Mouse (Mus musculus): ENCODE results near the gene Camk1d. TPM values are rescaled to one million over a fixed set of nuclear protein-coding genes. Genes with fewer than 3 reads are reported as not detected.

The Camk1d gene
- polyA plus RNA-seq, 1 experiment: 58.0 TPM

- TF ChIP-seq POLR2A (IDR thresholded peaks at IDR 0.05; ENCODE audit: insufficient read depth, low read depth, low read length) (no peak), CTCF (IDR thresholded peaks at IDR 0.05; ENCODE audit: insufficient read depth, low read depth, low read length) (0 out of 2 replicates have a peak, but pooled peaks have one; percentile 1)
- Histone ChIP-seq H3K4me1 (ENCODE audit: control insufficient read depth, insufficient read depth, low read length) (peaks cover 18% of the 10 kb centered on the region), H3K27ac (ENCODE audit: insufficient read depth, low read depth, low read length) (no peak overlapping the region), H3K4me3 (ENCODE audit: insufficient read depth, low read depth, low read length) (peak overlapping the region; percentile 73)
- WGBS: 2% methylated on average over 19 of the region's 19 CpGs
These were observed 717 bp upstream of the Camk1d start for GRCm38 (mm10) chr2:5715054-5715410.

GRCm38 (mm10) chr2:5713325-5714210 is 747 bp downstream of the Camk1d start:
- WGBS: under 1% methylated on average over 49 of the region's 49 CpGs
- Histone ChIP-seq H3K4me1 (ENCODE audit: control insufficient read depth, insufficient read depth, low read length) (peaks cover 20% of the 10 kb centered on the region), H3K27ac (ENCODE audit: insufficient read depth, low read depth, low read length) (peak overlapping the region; percentile 60), H3K4me3 (ENCODE audit: insufficient read depth, low read depth, low read length) (peak overlapping the region; percentile 73)
- no peak for TF ChIP-seq CTCF (IDR thresholded peaks at IDR 0.05; ENCODE audit: insufficient read depth, low read depth, low read length)
- TF ChIP-seq POLR2A (IDR thresholded peaks at IDR 0.05; ENCODE audit: insufficient read depth, low read depth, low read length): 0 out of 2 replicates have a peak, but pooled peaks have one; percentile 6

GRCm38 (mm10) chr2:5712255-5712654 is 2.1 kb downstream of the Camk1d start:
- Histone ChIP-seq H3K4me3 (ENCODE audit: insufficient read depth, low read depth, low read length) (peak overlapping the region; percentile 16; the same call in 1 of the 2 replicates), H3K4me1 (ENCODE audit: control insufficient read depth, insufficient read depth, low read length) (peaks cover 22% of the 10 kb centered on the region), H3K27ac (ENCODE audit: insufficient read depth, low read depth, low read length) (no peak overlapping the region)
- TF ChIP-seq POLR2A (IDR thresholded peaks at IDR 0.05; ENCODE audit: insufficient read depth, low read depth, low read length): no peak
- TF ChIP-seq CTCF (IDR thresholded peaks at IDR 0.05; ENCODE audit: insufficient read depth, low read depth, low read length): no peak
- WGBS: 57% methylated on average over 7 of the region's 7 CpGs

- TF ChIP-seq POLR2A (IDR thresholded peaks at IDR 0.05; ENCODE audit: insufficient read depth, low read depth, low read length) (no peak), CTCF (IDR thresholded peaks at IDR 0.05; ENCODE audit: insufficient read depth, low read depth, low read length) (no peak)
- WGBS: 83% methylated on average over 4 of the region's 4 CpGs
- no peak overlapping the region for H3K27ac ChIP-seq (ENCODE audit: insufficient read depth, low read depth, low read length)
- no peak overlapping the region for H3K4me3 ChIP-seq (ENCODE audit: insufficient read depth, low read depth, low read length)
- peaks cover 20% of the 10 kb centered on the region for H3K4me1 ChIP-seq (ENCODE audit: control insufficient read depth, insufficient read depth, low read length)
These were observed 4.4 kb downstream of the Camk1d start for GRCm38 (mm10) chr2:5709911-5710310.

- 69% methylated on average over 10 of the region's 10 CpGs for WGBS
- H3K4me3 ChIP-seq (ENCODE audit: insufficient read depth, low read depth, low read length): no peak overlapping the region
- no peak overlapping the region for H3K27ac ChIP-seq (ENCODE audit: insufficient read depth, low read depth, low read length)
- H3K4me1 ChIP-seq (ENCODE audit: control insufficient read depth, insufficient read depth, low read length): peaks cover 17% of the 10 kb centered on the region
- TF ChIP-seq CTCF (IDR thresholded peaks at IDR 0.05; ENCODE audit: insufficient read depth, low read depth, low read length): no peak
- no peak for TF ChIP-seq POLR2A (IDR thresholded peaks at IDR 0.05; ENCODE audit: insufficient read depth, low read depth, low read length)
These were observed 6.2 kb downstream of the Camk1d start for GRCm38 (mm10) chr2:5707871-5708733.

- H3K27ac ChIP-seq (ENCODE audit: insufficient read depth, low read depth, low read length): no peak overlapping the region
- WGBS: 53% methylated on average over 4 of the region's 4 CpGs
- peaks cover 9% of the 10 kb centered on the region for H3K4me1 ChIP-seq (ENCODE audit: control insufficient read depth, insufficient read depth, low read length)
- no peak for TF ChIP-seq CTCF (IDR thresholded peaks at IDR 0.05; ENCODE audit: insufficient read depth, low read depth, low read length)
- TF ChIP-seq POLR2A (IDR thresholded peaks at IDR 0.05; ENCODE audit: insufficient read depth, low read depth, low read length): no peak
- H3K4me3 ChIP-seq (ENCODE audit: insufficient read depth, low read depth, low read length): no peak overlapping the region
These were observed 7.7 kb downstream of the Camk1d start for GRCm38 (mm10) chr2:5706618-5707017.

- WGBS: 82% methylated on average over 2 of the region's 2 CpGs
- no peak overlapping the region for H3K27ac ChIP-seq (ENCODE audit: insufficient read depth, low read depth, low read length)
These were observed 11.9 kb downstream of the Camk1d start for GRCm38 (mm10) chr2:5702370-5702769.

GRCm38 (mm10) chr2:5700931-5701330 is 13.4 kb downstream of the Camk1d start:
- Histone ChIP-seq H3K4me1 (ENCODE audit: control insufficient read depth, insufficient read depth, low read length) (peaks cover 6% of the 10 kb centered on the region), H3K4me3 (ENCODE audit: insufficient read depth, low read depth, low read length) (no peak overlapping the region), H3K27ac (ENCODE audit: insufficient read depth, low read depth, low read length) (no peak overlapping the region)
- TF ChIP-seq CTCF (IDR thresholded peaks at IDR 0.05; ENCODE audit: insufficient read depth, low read depth, low read length) (no peak), POLR2A (IDR thresholded peaks at IDR 0.05; ENCODE audit: insufficient read depth, low read depth, low read length) (no peak)
- 97% methylated on average over 3 of the region's 3 CpGs for WGBS

More at GRCm38 (mm10) chr2:5702370-5702769, 11.9 kb downstream of the Camk1d start:
- no peak for TF ChIP-seq POLR2A (IDR thresholded peaks at IDR 0.05; ENCODE audit: insufficient read depth, low read depth, low read length)
- no peak for TF ChIP-seq CTCF (IDR thresholded peaks at IDR 0.05; ENCODE audit: insufficient read depth, low read depth, low read length)
- Histone ChIP-seq H3K4me1 (ENCODE audit: control insufficient read depth, insufficient read depth, low read length) (peaks cover 6% of the 10 kb centered on the region), H3K4me3 (ENCODE audit: insufficient read depth, low read depth, low read length) (no peak overlapping the region)
